Mouse (Mus musculus) embryonic facial prominence, embryonic 10.5 days (tissue): Measurements from ENCODE around the gene Zfp819. TPM values are rescaled to one million over a fixed set of nuclear protein-coding genes. Genes with fewer than 3 reads are reported as not detected.
A peak's percentile ranks its signal among the peaks of the same experiment; 100 is the strongest.

ENCODE experiments used
- DNase-seq: peaks from one replicate; pipeline ENCODE4 v3.0.0-alpha.2; 2017; ENCODE audit warnings: low spot score
- H3K27ac ChIP-seq: fragments of 300-500 bp; sonication (generic); replicated peaks from 2 replicates; pipeline ENCODE4 v1.5.1; 2016; ENCODE audit warnings: mild to moderate bottlenecking
- H3K27me3 ChIP-seq: fragments of 300-500 bp; sonication (generic); replicated peaks from 2 replicates; pipeline ENCODE4 v1.6.1; 2016; ENCODE audit warnings: low read depth, mild to moderate bottlenecking; ENCODE audit not compliant: poor library complexity, severe bottlenecking
- H3K36me3 ChIP-seq: fragments of 300-500 bp; sonication (generic); replicated peaks from 2 replicates; pipeline ENCODE4 v1.6.1; 2016; ENCODE audit warnings: mild to moderate bottlenecking, moderate library complexity
- H3K4me1 ChIP-seq: fragments of 300-500 bp; sonication (generic); 2 replicates; pipeline ENCODE4 v1.6.1; 2016
- H3K4me3 ChIP-seq: fragments of 300-500 bp; sonication (generic); 2 replicates; pipeline ENCODE4 v1.5.1; 2016; ENCODE audit warnings: mild to moderate bottlenecking, moderate library complexity
- H3K9me3 ChIP-seq: fragments of 300-500 bp; sonication (generic); 2 replicates; pipeline ENCODE4 v1.6.1; 2016; ENCODE audit warnings: mild to moderate bottlenecking
- WGBS: fragments of 180-500 bp; shearing (Covaris S2); methylation state at CpG from one replicate; pipeline ENCODE4 v1.1.7; 2016; 5-methylcytosine and 5-hydroxymethylcytosine counted together
- polyA plus RNA-seq: library from polyadenylated mRNA; unstranded; fragments of >200 nt; fragmentation: Nextera tagmentation; extraction: Ambion mirVana; gene quantifications from 2 replicates; pipeline ENCODE4 v1.2.1, GENCODE M21; 2016

The Zfp819 gene
- polyA plus RNA-seq, 1 experiment from 2014 or later: 1.4 TPM

GRCm38 (mm10) chr7:43613816-43614551 is 7.0 kb downstream of the Zfp819 start:
- H3K36me3 ChIP-seq: no peaks in the 10 kb centered on the region
- 91% methylated on average over 14 of the region's 14 CpGs for WGBS

GRCm38 (mm10) chr7:43622927-43623326 is 16.0 kb downstream of the Zfp819 start:
- H3K27me3 ChIP-seq: no peaks in the 10 kb centered on the region
- DNase-seq: no peak
- H3K36me3 ChIP-seq: no peaks in the 10 kb centered on the region
- no peak overlapping the region for H3K4me3 ChIP-seq
- H3K4me1 ChIP-seq: peaks cover 3% of the 10 kb centered on the region; the same call in 1 of the 2 replicates
- no peaks in the 10 kb centered on the region for H3K9me3 ChIP-seq
- no peak overlapping the region for H3K27ac ChIP-seq
- 80% methylated on average over 7 of the region's 7 CpGs for WGBS

More at GRCm38 (mm10) chr7:43613816-43614551, 7.0 kb downstream of the Zfp819 start:
- H3K27ac ChIP-seq: no peak overlapping the region
- DNase-seq: no peak
- no peak overlapping the region for H3K4me3 ChIP-seq
- H3K27me3 ChIP-seq: no peaks in the 10 kb centered on the region
- H3K4me1 ChIP-seq: no peaks in the 10 kb centered on the region
- H3K9me3 ChIP-seq: no peaks in the 10 kb centered on the region

GRCm38 (mm10) chr7:43623819-43624218 is 16.9 kb downstream of the Zfp819 start:
- WGBS: 13% methylated on average over 10 of the region's 10 CpGs
- H3K36me3 ChIP-seq: no peaks in the 10 kb centered on the region
- H3K27ac ChIP-seq: no peak overlapping the region
- H3K9me3 ChIP-seq: no peaks in the 10 kb centered on the region
- H3K27me3 ChIP-seq: no peaks in the 10 kb centered on the region
- H3K4me3 ChIP-seq: no peak overlapping the region
- DNase-seq: peak; percentile 37
- H3K4me1 ChIP-seq: peaks cover 3% of the 10 kb centered on the region; the same call in 1 of the 2 replicates

GRCm38 (mm10) chr7:43625065-43625464 is 18.1 kb downstream of the Zfp819 start:
- WGBS: 66% methylated on average over 3 of the region's 3 CpGs
- no peaks in the 10 kb centered on the region for H3K27me3 ChIP-seq
- H3K36me3 ChIP-seq: no peaks in the 10 kb centered on the region
- peaks cover 3% of the 10 kb centered on the region; the same call in 1 of the 2 replicates for H3K4me1 ChIP-seq
- no peak overlapping the region for H3K4me3 ChIP-seq
- H3K9me3 ChIP-seq: no peaks in the 10 kb centered on the region
- no peak overlapping the region for H3K27ac ChIP-seq
- DNase-seq: no peak

GRCm38 (mm10) chr7:43625794-43626422 is 18.9 kb downstream of the Zfp819 start:
- WGBS: 84% methylated on average over 8 of the region's 8 CpGs

GRCm38 (mm10) chr7:43633940-43634339 is 27.0 kb downstream of the Zfp819 start:
- no peak for DNase-seq

More at GRCm38 (mm10) chr7:43625794-43626422, 18.9 kb downstream of the Zfp819 start:
- no peak overlapping the region for H3K27ac ChIP-seq
- peaks cover 3% of the 10 kb centered on the region; the same call in 1 of the 2 replicates for H3K4me1 ChIP-seq
- H3K27me3 ChIP-seq: no peaks in the 10 kb centered on the region
- no peak overlapping the region for H3K4me3 ChIP-seq
- H3K36me3 ChIP-seq: no peaks in the 10 kb centered on the region
- DNase-seq: no peak
- no peaks in the 10 kb centered on the region for H3K9me3 ChIP-seq

GRCm38 (mm10) chr7:43634500-43634899 is 27.5 kb downstream of the Zfp819 start, which contains the start of gene Ceacam18:
Gene Ceacam18 (plus strand): TSS chr7:43634707.
- no peaks in the 10 kb centered on the region for H3K27me3 ChIP-seq
- 76% methylated on average over 6 of the region's 6 CpGs for WGBS
- no peaks in the 10 kb centered on the region for H3K9me3 ChIP-seq
- no peak within 1 kb of the TSS for H3K27ac ChIP-seq
- no peak within 1 kb of the TSS for H3K4me3 ChIP-seq
- no peak for DNase-seq
- no peaks in the 10 kb centered on the region for H3K4me1 ChIP-seq
- H3K36me3 ChIP-seq: no peaks in the 10 kb centered on the region

More at GRCm38 (mm10) chr7:43633940-43634339, 27.0 kb downstream of the Zfp819 start:
- WGBS: 87% methylated on average over 4 of the region's 4 CpGs
- Histone ChIP-seq H3K27me3 (no peaks in the 10 kb centered on the region), H3K27ac (no peak overlapping the region), H3K36me3 (no peaks in the 10 kb centered on the region), H3K4me3 (no peak overlapping the region), H3K9me3 (no peaks in the 10 kb centered on the region), H3K4me1 (no peaks in the 10 kb centered on the region)

- no peak for DNase-seq
- Histone ChIP-seq H3K27ac (no peak overlapping the region), H3K27me3 (no peaks in the 10 kb centered on the region), H3K4me1 (no peaks in the 10 kb centered on the region), H3K9me3 (no peaks in the 10 kb centered on the region), H3K4me3 (no peak overlapping the region), H3K36me3 (no peaks in the 10 kb centered on the region)
- 74% methylated on average over 2 of the region's 2 CpGs for WGBS
These were observed 29.2 kb downstream of the Zfp819 start for GRCm38 (mm10) chr7:43636194-43636593.

- WGBS: 79% methylated on average over 1 of the region's 1 CpGs
These were observed 30.1 kb downstream of the Zfp819 start for GRCm38 (mm10) chr7:43637118-43637517.

GRCm38 (mm10) chr7:43642587-43642986 is 35.6 kb downstream of the Zfp819 start:
- Histone ChIP-seq H3K4me3 (no peak overlapping the region), H3K27ac (no peak overlapping the region), H3K27me3 (no peaks in the 10 kb centered on the region), H3K4me1 (no peaks in the 10 kb centered on the region), H3K9me3 (no peaks in the 10 kb centered on the region), H3K36me3 (no peaks in the 10 kb centered on the region)
- whole genome bisulfite sequencing: 79% methylated on average over 5 of the region's 5 CpGs
- DNase-seq: no peak

More at GRCm38 (mm10) chr7:43637118-43637517, 30.1 kb downstream of the Zfp819 start:
- Histone ChIP-seq H3K9me3 (no peaks in the 10 kb centered on the region), H3K4me3 (no peak overlapping the region), H3K4me1 (no peaks in the 10 kb centered on the region), H3K27me3 (no peaks in the 10 kb centered on the region), H3K36me3 (no peaks in the 10 kb centered on the region), H3K27ac (no peak overlapping the region)
- no peak for DNase-seq

- Histone ChIP-seq H3K9me3 (no peaks in the 10 kb centered on the region), H3K36me3 (no peaks in the 10 kb centered on the region), H3K4me3 (no peak overlapping the region), H3K27ac (no peak overlapping the region), H3K4me1 (no peaks in the 10 kb centered on the region), H3K27me3 (no peaks in the 10 kb centered on the region)
- DNase-seq: no peak
- WGBS: 86% methylated on average over 17 of the region's 17 CpGs
These were observed 36.2 kb downstream of the Zfp819 start for GRCm38 (mm10) chr7:43643046-43643652.

GRCm38 (mm10) chr7:43652683-43653082 is 45.7 kb downstream of the Zfp819 start:
- WGBS: 90% methylated on average over 6 of the region's 6 CpGs
- peaks cover 8% of the 10 kb centered on the region; the same call in 1 of the 2 replicates for H3K9me3 ChIP-seq
- no peaks in the 10 kb centered on the region for H3K4me1 ChIP-seq
- H3K27me3 ChIP-seq: no peaks in the 10 kb centered on the region
- H3K27ac ChIP-seq: no peak overlapping the region
- H3K4me3 ChIP-seq: no peak overlapping the region
- DNase-seq: no peak
- no peaks in the 10 kb centered on the region for H3K36me3 ChIP-seq
